Mouse (Mus musculus) regulatory T cell (primary cell): ENCODE measurements around the gene Cox7b.

Source experiments
- in situ Hi-C: fragments of 300-600 bp; cut with MboI, MseI; formaldehyde crosslinking; loops from one replicate; pipeline ENCODE4 v1.15.1; 2025; ENCODE audit warnings: high pct_unique_total_duplicates

Gene Cox7b

GRCm38 (mm10) chrX:106015571-106016322, at the start of gene Cox7b:
Gene Cox7b (plus strand): TSS chrX:106015700.
- in situ Hi-C loops = loop anchor here (25.0 kb wide), 1 partner anchor 928 kb away; the partner anchor contains the start of gene Pbdc1

DNA sequence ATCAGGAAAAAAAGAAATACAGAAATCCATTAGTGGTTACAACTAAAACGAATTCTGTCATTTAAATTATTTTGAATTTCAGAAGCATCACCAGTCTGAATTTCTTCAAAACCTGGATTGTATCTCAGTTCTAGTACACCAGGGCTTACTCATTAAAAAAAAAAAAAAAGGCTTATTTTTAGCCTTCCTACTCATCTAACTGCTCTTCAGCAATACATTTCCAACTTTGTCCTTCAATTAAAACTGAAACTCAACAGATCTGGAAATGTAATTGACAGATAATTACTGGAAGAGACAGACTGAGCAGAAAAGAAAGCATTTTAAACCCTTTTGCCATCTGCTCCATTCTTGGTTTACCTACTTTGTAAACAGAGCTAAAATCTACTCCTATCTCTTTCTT, 13.9 kb upstream of the Cox7b start:
- in situ Hi-C loops = loop anchor here (5.0 to 25.0 kb wide), 2 partner anchors 99 to 914 kb away; partner anchors contain the start of gene Pbdc1

- in situ Hi-C loops = loop anchor here (25.0 kb wide), 1 partner anchor 923 kb away; the partner anchor contains the start of gene Pbdc1
Measured at GRCm38 (mm10) chrX:106010762-106011161, 4.7 kb upstream of the Cox7b start.

- in situ Hi-C loops = loop anchor here (25.0 kb wide), 1 partner anchor 924 kb away; the partner anchor contains the start of gene Pbdc1
Measured at GRCm38 (mm10) chrX:106011465-106012159, 3.9 kb upstream of the Cox7b start, which contains the start of gene Magt1. Gene Magt1 (minus strand): TSS chrX:106011906.

GRCm38 (mm10) chrX:106012559-106012958, 2.9 kb upstream of the Cox7b start:
- in situ Hi-C loops = loop anchor here (25.0 kb wide), 1 partner anchor 925 kb away; the partner anchor contains the start of gene Pbdc1

DNA sequence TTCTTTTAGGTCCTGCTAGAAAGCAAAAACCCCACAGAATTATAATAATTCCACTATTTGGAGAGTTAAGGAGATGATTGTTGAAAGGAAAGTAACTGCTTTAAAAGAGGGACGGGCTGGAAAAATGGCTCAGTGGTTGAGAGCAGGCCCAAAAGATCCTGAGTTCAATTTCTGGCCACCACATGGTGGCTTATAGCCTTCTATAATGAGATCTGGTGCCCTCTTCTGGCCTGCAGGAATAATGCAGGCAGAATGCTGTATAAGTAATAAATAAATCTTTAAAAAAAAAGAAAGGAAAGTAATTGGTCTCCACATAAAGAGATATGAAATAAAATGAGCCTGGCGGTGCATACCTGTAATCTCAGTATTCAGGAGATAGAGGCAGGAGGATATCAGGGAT, 2.3 kb upstream of the Cox7b start:
- in situ Hi-C loops = loop anchor here (25.0 kb wide), 1 partner anchor 926 kb away; the partner anchor contains the start of gene Pbdc1

GRCm38 (mm10) chrX:106014741-106015377, 641 bp upstream of the Cox7b start:
- in situ Hi-C loops = loop anchor here (25.0 kb wide), 1 partner anchor 928 kb away; the partner anchor contains the start of gene Pbdc1

GRCm38 (mm10) chrX:106017102-106017501, 1.6 kb downstream of the Cox7b start:
- in situ Hi-C loops = loop anchor here (25.0 kb wide), 1 partner anchor 930 kb away; the partner anchor contains the start of gene Pbdc1

DNA sequence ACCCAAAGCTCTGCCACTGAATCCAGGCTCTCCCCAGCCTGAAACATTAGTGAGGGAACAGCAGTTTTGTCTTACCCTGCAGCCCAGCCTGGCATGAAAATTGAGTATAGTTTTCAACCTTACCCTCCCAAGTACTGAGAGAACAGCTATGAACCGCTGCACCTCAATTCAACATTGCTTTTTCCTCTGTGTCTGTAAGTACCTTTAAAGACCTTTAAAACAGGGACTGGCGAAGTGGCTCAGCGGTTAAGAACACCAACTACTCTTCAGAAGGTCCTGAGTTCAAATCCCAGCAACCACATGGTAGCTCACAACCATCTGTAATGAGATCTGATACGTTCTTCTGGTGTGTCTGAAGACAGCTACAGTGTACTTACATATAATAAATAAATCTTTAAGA, 2.0 kb downstream of the Cox7b start:
- in situ Hi-C loops = loop anchor here (25.0 kb wide), 1 partner anchor 930 kb away; the partner anchor contains the start of gene Pbdc1

- in situ Hi-C loops = no loop called here
Measured at GRCm38 (mm10) chrX:106026418-106027342, 11.2 kb downstream of the Cox7b start, which contains the start of gene Atp7a. Gene Atp7a (plus strand): TSS chrX:106027276.

- in situ Hi-C loops = no loop called here
Measured at GRCm38 (mm10) chrX:106027343-106027674, 11.8 kb downstream of the Cox7b start.

DNA sequence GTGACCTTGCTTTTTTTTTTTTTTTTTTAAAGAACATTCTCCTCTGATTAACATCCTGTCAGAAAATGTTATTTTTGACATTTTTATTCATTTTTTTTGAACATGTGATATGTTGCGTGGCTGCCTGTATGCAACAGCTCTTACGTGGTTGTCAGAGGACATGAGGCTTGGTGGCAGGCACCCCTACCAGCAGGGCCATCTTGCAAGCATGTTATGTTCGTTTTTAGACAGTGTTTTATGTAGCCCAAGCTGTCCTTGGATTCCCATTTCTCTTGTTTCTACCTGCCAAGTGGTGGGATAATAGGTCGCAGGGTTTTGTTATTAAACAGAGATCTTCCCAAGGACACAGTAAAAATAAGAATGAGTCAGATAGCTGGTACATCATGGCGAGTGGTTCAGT, 14.7 kb downstream of the Cox7b start:
- in situ Hi-C loops = no loop called here

DNA sequence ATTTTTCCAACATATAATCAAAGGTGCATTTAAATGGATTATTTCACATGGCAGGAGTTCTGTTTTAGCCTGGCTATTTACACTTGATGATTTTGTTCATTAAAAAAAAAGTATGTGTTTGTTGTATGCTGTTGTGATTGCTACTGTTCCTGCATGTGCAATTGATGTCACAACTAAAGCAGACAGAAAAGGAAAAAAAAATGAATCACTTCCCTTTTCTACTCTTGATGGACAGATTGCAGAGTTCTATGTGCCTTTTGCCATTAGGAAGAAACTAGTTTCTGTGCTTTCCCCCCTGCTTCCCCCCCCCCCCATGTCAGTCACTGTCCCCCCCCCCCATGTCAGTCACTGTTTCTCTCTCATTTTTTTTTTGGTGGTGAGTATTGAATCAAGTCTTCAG, 15.6 kb downstream of the Cox7b start:
- in situ Hi-C loops = no loop called here

DNA sequence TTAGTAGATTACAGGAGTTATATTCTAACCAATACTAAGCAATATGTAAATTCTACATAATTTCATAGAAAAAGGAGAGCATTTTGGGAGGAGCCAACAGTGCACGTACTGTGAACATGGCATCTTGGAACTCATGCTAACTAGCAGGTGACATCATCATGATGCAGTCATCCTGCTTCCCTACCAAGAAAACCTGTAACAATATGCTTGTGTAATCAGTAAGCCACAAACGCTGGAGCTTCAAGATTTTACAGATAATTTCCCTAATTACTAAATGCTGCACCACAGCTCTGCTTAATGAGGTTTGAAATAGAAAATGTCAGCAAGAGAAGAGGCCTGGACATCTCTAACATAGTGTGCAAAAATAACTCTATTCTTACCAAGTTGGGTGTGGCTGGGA, 20.2 kb downstream of the Cox7b start:
- in situ Hi-C loops = no loop called here

GRCm38 (mm10) chrX:106037185-106037752, 21.8 kb downstream of the Cox7b start:
- in situ Hi-C loops = no loop called here

DNA sequence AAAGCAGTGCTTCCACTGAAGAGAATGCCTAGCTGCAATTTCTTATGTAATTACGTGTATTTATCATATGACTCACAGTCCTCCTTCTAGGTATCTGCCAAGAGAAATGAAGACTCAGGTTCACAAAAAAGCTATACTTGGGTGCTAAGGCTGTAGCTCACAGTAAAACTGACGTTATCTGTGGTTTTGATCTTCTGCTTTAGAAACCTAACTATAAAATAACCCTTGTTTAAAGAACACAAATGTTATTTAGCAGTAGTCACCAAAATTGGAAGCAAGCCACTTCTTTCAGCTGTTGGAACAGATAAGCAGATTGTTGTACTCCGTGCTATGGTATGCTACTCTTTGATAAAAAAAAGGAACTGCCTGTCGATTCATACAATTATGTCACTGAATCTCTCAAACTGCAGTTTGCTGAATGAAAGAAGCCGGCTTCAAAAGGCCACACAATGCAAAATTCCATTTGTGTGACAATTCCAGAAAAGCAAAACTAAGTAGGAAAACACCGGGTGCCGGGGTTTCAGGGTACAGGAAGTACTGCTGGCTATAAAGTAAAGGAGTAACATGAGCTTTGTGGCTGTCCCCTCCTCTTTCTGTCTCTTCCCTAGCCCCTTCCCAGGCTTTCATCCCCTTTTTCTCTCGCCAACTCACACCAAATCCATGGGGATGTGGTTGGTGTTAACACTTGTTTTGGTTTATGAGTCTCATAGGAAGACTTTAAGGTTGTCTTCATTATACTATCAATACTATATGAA, 28.5 kb downstream of the Cox7b start:
- in situ Hi-C loops = no loop called here

GRCm38 (mm10) chrX:106045455-106045854, 30.0 kb downstream of the Cox7b start:
- in situ Hi-C loops = no loop called here

DNA sequence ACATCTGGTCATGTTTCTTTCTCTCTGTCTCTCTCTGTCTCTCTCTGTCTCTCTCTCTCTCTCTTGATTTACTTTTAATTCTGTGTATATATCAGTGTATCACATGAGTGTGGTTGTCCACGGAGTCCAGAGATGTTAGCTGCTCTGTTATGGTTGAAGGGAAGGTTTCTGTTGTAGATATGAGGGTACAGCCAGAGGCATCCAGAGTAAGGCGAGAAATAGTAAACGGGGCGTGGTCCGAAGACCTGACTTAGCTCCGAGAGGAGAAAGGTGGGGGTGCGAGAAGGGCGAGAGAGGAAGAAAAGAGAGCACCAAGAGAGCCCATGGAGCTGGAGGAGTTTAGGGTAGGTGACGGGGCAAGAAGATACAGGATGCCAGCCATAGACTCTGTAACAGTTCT, 30.4 kb downstream of the Cox7b start:
- in situ Hi-C loops = no loop called here

- in situ Hi-C loops = no loop called here
Measured at GRCm38 (mm10) chrX:106048191-106048590, 32.7 kb downstream of the Cox7b start.
